Mouse (Mus musculus): ENCODE results near the gene Fgf9.

- TF ChIP-seq POLR2A (IDR thresholded peaks at IDR 0.05; ENCODE audit: insufficient read depth, low read length) = no peak
- TF ChIP-seq CTCF (IDR thresholded peaks at IDR 0.05; ENCODE audit: low read depth, low read length) = no peak
These were observed 21.0 kb downstream of the Fgf9 start for GRCm38 (mm10) chr14:58091321-58091720.
